Mouse (Mus musculus) C2C12 (cell line): ENCODE data around the gene 1700109H08Rik. TPM values are rescaled to one million over a fixed set of nuclear protein-coding genes. Genes with fewer than 3 reads are reported as not detected.
"Not testable (repeated sequence)": the region's sequence is repeated elsewhere in the genome, so short reads cannot be mapped to it uniquely, and the experiment has no call there.

Experiments used
- H3K27me3 ChIP-seq: one replicate; pipeline ENCODE4 v1.6.1; 2011; ENCODE audit not compliant: control insufficient read depth, insufficient read depth, insufficient read length
- H3K36me3 ChIP-seq: one replicate; pipeline ENCODE4 v1.6.1; 2011; ENCODE audit not compliant: control insufficient read depth, insufficient read depth
- H3K4me3 ChIP-seq: one replicate; pipeline ENCODE4 v1.5.1; 2011; ENCODE audit warnings: mild to moderate bottlenecking, control low read depth; ENCODE audit not compliant: poor library complexity, insufficient read depth, severe bottlenecking
- H3K79me2 ChIP-seq: one replicate; pipeline ENCODE4 v1.6.1; 2011; ENCODE audit not compliant: control insufficient read depth, insufficient read depth
- H3K79me3 ChIP-seq: one replicate; pipeline ENCODE4 v1.6.1; 2011; ENCODE audit warnings: low read depth, control low read depth
- H3ac ChIP-seq: one replicate; pipeline ENCODE3; 2011; ENCODE audit warnings: low read depth; ENCODE audit not compliant: control insufficient read depth, insufficient read length
- CEBPB ChIP-seq: IDR thresholded peaks from one replicate; pipeline ENCODE4 v1.6.1; 2011; ENCODE audit warnings: low read depth, mild to moderate bottlenecking, control low read depth, moderate library complexity
- CTCF ChIP-seq: IDR thresholded peaks from one replicate; pipeline ENCODE4 v1.5.1; 2011; ENCODE audit not compliant: control insufficient read depth, insufficient read depth, insufficient read length
- FOSL1 ChIP-seq: IDR thresholded peaks from one replicate; pipeline ENCODE4 v1.8.0; 2011; ENCODE audit warnings: mild to moderate bottlenecking, low read length; ENCODE audit not compliant: poor library complexity, insufficient read depth, severe bottlenecking
- MAX ChIP-seq: IDR thresholded peaks from one replicate; pipeline ENCODE4 v1.6.1; 2011; ENCODE audit warnings: mild to moderate bottlenecking, control low read depth
- MYOD1 ChIP-seq: IDR thresholded peaks from one replicate; pipeline ENCODE4 v1.6.1; 2011; ENCODE audit warnings: low read depth; ENCODE audit not compliant: control insufficient read depth, insufficient read length
- MYOG ChIP-seq: IDR thresholded peaks from one replicate; pipeline ENCODE4 v1.6.1; 2011; ENCODE audit not compliant: control insufficient read depth, insufficient read length; ENCODE audit errors: extremely low read depth
- USF1 ChIP-seq: IDR thresholded peaks from one replicate; pipeline ENCODE4 v1.6.1; 2011; ENCODE audit warnings: low read depth, mild to moderate bottlenecking, control low read depth, moderate library complexity
- long read RNA-seq, 2 experiments: library from polyadenylated mRNA; unstranded; transcript quantifications; one replicate each; pipeline ENCODE4 v2.0.0; 2019 to 2020
- polyA plus RNA-seq: library from polyadenylated mRNA; unstranded; fragments of >200 nt; fragmentation: generic; extraction: Trizol; gene quantifications from one replicate; pipeline ENCODE4 v1.2.1, GENCODE M21; 2012; ENCODE audit warnings: missing spikeins

1700109H08Rik gene
- 0.39 TPM for polyA plus RNA-seq
- long read RNA-seq, experiment 1: 0 reads
- long read RNA-seq, experiment 2: 0 reads

DNA sequence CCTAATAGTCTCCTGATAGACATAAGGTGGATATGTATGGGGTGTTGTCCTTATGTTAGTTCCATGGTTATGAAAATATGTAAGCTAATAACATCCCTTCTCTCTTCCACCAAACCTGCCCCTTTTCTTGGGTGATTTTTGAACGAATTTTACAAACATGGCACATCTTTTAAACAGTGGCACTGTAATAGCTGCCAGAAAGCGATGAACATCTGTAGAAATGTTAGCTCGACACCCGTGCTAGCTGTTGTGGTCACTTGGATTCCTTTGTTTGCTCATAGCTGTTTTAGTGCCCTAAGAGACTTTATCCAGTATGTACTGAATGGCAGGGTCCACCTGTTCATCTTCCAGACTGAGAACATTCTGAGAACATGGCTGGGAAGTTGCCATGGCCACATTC is at the start of gene 1700109H08Rik:
TSS of gene 1700109H08Rik (plus strand) at position 301 of the 400 bp plus-strand sequence.
- Histone ChIP-seq H3K4me3 (no peak within 1 kb of the TSS), H3K36me3 (peaks cover 93% of the 10 kb centered on the region), H3K79me2 (no peaks in the 10 kb centered on the region), H3K79me3 (no peaks in the 10 kb centered on the region), H3ac (no peak within 1 kb of the TSS), H3K27me3 (no peaks in the 10 kb centered on the region)
- TF ChIP-seq USF1: no peak
- TF ChIP-seq MYOG: no peak
- no peak for TF ChIP-seq MYOD1
- no peak for TF ChIP-seq MAX
- TF ChIP-seq FOSL1: no peak
- no peak for TF ChIP-seq CTCF
- TF ChIP-seq CEBPB: no peak

DNA sequence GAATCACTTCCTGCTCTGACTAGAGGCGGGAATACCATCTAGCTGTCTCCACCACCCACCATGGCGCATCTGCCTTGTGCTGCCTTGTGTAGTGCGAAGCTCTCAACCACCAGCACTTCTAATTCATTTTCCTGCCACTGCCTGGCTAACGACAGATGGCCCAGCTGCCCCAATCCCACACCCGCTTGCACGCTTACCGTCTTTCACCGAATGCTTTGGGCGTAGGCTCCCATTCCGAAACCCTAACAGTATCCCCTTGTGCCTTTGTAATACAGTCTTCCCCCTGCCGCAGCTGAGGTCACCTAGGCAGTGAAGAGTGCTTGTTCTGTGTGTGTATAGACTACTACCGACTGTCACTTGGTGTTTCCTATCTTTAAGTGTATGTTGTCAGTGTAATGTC is 49.6 kb upstream of the 1700109H08Rik start:
- Histone ChIP-seq H3K79me3 (no peaks in the 10 kb centered on the region), H3K79me2 (no peaks in the 10 kb centered on the region), H3K36me3 (peaks cover 84% of the 10 kb centered on the region), H3K4me3 (no peak overlapping the region), H3ac (no peak overlapping the region), H3K27me3 (no peaks in the 10 kb centered on the region)
- TF ChIP-seq CTCF (no peak), FOSL1 (no peak), CEBPB (no peak)

DNA sequence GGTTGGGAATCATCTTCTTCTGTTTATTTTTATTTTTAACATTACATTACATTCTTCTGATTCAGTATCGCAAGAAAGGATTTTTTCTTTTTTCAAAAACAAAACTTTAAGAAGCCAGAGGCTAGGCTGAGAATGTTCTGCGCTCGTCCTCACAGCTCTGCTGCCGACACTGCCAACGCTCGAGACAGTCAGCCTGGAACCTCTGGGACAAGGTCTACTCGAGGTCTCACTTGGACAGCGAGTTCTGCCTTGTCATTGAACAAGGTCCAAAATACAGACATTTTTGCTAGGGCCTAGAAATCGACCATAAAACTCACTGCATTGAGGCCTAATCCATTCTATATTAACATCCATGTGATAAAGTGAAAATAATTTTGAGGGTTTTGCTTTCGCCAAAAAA is 48.5 kb upstream of the 1700109H08Rik start:
- Histone ChIP-seq H3K4me3 (no peak overlapping the region), H3K36me3 (peaks cover 78% of the 10 kb centered on the region), H3ac (no peak overlapping the region), H3K79me3 (no peaks in the 10 kb centered on the region), H3K79me2 (no peaks in the 10 kb centered on the region), H3K27me3 (no peaks in the 10 kb centered on the region)
- TF ChIP-seq CEBPB (no peak), USF1 (no peak), FOSL1 (no peak)

DNA sequence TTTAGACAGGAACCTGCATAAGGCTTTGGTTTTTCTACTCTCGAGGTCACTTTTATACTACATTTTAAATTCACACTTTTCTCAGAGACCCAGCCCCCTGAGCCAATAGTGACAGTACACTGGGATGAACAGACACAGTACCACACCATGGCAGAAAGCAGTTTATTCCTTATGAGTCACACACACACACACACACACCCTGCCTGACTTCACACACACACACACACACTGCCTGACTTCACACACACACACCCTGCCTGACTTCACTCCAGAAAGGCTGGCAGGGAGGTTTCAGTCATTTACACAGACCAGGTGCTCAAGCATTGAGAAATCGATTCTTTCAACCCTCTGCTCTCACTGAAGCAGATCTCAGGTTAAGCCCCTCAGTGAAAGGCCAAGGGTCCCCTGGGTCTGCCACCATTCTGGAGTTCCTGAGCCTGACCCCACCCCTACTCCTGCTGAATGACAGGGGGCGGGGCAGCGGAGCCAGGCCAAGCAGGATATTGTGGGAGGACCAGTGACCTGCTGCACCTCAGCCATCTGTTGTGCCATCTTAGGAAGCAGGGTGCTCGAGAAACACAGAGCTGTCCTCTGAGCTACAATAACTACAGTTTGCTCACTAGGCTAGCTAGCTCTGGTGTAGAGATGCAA is 44.2 kb upstream of the 1700109H08Rik start:
- Histone ChIP-seq H3K4me3 (no peak overlapping the region), H3K79me3 (no peaks in the 10 kb centered on the region), H3K79me2 (no peaks in the 10 kb centered on the region), H3K36me3 (peaks cover 45% of the 10 kb centered on the region), H3ac (no peak overlapping the region), H3K27me3 (no peaks in the 10 kb centered on the region)
- TF ChIP-seq USF1 (no peak), CEBPB (no peak), CTCF (no peak), MYOD1 (no peak), MAX (no peak), FOSL1 (no peak), MYOG (no peak)

GRCm38 (mm10) chr5:3529585-3530189 is 41.7 kb upstream of the 1700109H08Rik start:
- H3K36me3 ChIP-seq: peaks cover 24% of the 10 kb centered on the region
- H3ac ChIP-seq: no peak overlapping the region

DNA sequence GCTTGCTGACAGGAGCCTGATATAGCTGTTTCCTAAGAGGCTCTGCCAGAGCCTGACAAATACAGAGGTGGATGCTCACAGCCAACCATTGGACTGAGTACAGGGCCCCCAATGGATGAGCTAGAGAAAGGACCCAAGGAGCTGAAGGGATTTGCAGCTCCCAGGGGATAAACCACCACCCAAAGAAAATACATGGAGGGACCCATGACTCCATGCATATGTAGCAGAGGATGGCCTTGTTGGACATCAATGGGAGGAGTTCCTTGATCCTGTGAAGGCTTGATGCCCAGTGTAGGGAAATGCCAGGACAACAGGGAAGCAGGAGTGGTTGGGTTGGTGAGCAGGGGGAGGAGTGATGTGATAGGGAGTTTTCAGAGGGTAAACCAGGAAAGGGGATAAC is 39.3 kb upstream of the 1700109H08Rik start:
- not testable (repeated sequence) for H3K79me2 ChIP-seq, H3K4me3 ChIP-seq, H3K36me3 ChIP-seq, H3K27me3 ChIP-seq, H3ac ChIP-seq, H3K79me3 ChIP-seq

More at GRCm38 (mm10) chr5:3529585-3530189, 41.7 kb upstream of the 1700109H08Rik start:
- Histone ChIP-seq H3K79me2 (no peaks in the 10 kb centered on the region), H3K79me3 (no peaks in the 10 kb centered on the region), H3K4me3 (no peak overlapping the region), H3K27me3 (no peaks in the 10 kb centered on the region)
- TF ChIP-seq MYOG (no peak), USF1 (no peak), CTCF (no peak)
